Mouse (Mus musculus) cerebellum, adult 2 months (tissue): ENCODE measurements at regions not wholly inside any gene's neighbourhood (a gene's known extent, or its start where the extent isn't known, plus 50 kb on each side); places are given as distances from the start of the nearest gene placed in this dataset.

Source experiments
- CTCF ChIP-seq: fragments of 200-500 bp; IDR thresholded peaks from 2 replicates; pipeline ENCODE4 v1.5.1; 2011; ENCODE audit warnings: low read depth, mild to moderate bottlenecking, control low read depth, low read length, moderate library complexity, borderline replicate concordance; ENCODE audit not compliant: insufficient read depth
- POLR2A ChIP-seq: fragments of 200-500 bp; IDR thresholded peaks from 2 replicates; pipeline ENCODE4 v1.6.1; 2011; ENCODE audit warnings: low read length, control low read depth, borderline replicate concordance; ENCODE audit not compliant: insufficient read depth

GRCm38 (mm10) chr11:64321900-64322425 is 113.2 kb upstream of the Hs3st3a1 start:
- TF ChIP-seq CTCF (no peak), POLR2A (no peak)
